Mouse (Mus musculus): Measurements from ENCODE around the gene Ces1b.

Gene Ces1b

DNA sequence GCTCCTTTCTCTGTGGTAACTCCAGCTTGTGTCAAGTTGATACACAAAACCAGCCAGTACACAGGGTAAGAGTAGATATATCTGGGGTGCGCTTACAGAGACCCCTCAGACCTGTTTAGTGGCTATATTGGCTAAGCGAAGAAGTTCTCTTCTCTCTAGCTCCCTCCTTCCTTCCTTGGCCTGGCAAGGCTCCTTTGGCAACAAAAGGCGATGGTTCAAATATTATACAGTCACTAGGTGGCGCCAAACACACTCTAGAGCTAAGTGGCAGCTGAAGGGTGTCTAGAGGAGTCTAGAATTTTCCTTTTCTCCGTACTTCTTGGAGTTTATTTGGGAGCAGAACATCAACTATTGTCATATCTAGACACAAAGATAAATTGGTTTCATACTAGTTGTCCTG is 69.5 kb downstream of the Ces1b start:
- DNase-seq (ENCODE audit: low spot score) = peak; percentile 46

Measured in ovary, postnatal 14 days (tissue).